Mouse (Mus musculus) spleen, adult 18-20 months (tissue): ENCODE results near the gene Map3k20.
A peak's percentile ranks its signal among the peaks of the same experiment; 100 is the strongest.

Source experiments
- DNase-seq, 2 experiments: peaks; one replicate each; pipeline ENCODE4 v3.0.0; 2022; ENCODE audit warnings: mixed read lengths in 2 of 2

Gene Map3k20

GRCm38 (mm10) chr2:72438941-72439533 lies 153.6 kb downstream of the Map3k20 start:
- DNase-seq, result no peak

DNA sequence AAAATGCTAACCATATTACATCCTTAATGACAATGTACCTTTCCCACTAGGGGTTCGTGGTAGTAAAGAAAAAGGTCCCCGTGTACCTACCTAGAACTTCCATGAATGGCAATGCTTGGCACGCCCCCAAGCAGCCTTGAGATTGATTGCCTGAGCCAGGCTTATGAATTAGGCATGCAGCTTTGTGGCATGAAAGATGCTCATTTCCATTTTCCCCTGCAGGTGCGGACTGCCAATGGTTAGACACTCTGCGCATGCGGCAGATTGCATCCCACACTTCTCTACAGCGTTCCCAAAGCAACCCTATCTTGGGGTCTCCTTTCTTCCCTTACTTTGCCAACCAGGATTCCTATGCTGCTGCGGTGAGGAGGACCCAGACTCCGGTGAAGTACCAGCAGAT lies 155.6 kb downstream of the Map3k20 start:
- no peak for DNase-seq

- DNase-seq, result no peak
Measured at GRCm38 (mm10) chr2:72442825-72443224, 157.4 kb downstream of the Map3k20 start.

DNA sequence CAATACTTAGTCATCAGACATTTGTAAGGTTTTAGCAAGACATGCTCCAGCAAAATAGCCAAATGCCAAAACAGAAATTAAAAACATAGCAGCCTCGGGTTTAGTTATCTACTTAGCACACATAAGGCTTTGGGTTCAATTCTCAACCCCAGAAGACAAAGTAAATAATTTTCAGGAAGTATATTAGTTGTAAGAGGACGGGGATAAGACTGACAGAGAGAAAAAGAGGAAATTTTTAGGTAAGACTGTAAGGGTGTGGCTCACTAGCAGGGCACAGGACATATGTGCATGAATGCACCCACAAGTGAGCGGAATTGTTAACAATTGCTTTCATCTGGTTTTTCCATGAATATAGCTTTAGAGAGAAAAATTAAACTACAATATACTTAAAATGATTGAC lies 158.5 kb downstream of the Map3k20 start:
- no peak for DNase-seq

GRCm38 (mm10) chr2:72446106-72446505 lies 160.7 kb downstream of the Map3k20 start:
- no peak for DNase-seq

- DNase-seq, result no peak
Measured at GRCm38 (mm10) chr2:72446615-72447014, 161.2 kb downstream of the Map3k20 start.

GRCm38 (mm10) chr2:72453563-72453962 lies 168.1 kb downstream of the Map3k20 start:
- no peak for DNase-seq

DNA sequence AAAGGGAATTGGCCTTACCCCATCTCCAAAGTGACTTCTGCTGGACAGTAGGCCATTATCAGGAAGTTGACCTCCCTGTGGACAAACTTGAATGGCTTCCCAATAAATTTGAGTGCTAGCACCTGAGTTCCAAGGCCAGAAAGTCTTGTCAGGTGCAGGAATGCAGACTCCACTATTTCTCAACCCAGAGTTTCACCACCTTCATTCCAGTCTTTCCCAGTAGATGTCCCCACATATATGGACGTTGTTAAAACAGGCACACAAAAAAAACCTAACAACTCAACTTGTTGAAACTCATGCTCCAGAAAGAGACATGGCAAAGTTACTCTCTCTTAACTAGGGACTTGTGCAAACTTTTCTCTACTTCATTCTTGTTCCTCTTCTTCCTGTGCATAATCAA lies 170.8 kb downstream of the Map3k20 start:
- no peak for DNase-seq

DNA sequence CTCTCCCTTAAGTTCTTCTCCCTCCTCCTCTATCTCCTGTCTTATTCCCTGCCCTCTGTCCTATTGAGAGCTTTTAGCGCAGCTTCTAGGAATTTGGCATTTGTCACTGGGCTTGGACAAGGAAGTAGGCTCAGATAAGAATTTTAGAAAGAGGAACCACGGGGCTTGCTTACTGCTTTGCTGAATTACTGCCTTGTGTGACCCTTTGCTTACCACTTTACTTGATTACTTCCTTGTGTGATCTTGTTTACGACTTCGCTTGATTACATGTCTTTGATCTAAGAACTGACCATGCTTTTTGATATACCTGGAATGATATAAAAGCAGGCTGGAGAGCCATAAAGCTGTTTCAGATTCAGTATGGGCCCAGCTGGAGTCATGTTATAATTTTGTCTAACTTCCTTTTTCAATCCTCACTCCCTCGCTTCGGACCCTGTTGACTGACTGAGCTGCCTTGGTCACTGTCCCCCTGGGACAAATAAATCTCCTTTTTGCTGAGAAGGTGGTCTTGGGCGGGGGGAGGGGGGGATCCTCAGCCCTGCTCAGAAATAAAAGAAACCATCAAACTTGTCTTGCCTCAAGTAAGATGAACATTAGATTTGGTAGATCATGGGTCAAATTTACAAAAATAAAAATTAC lies 179.1 kb downstream of the Map3k20 start:
- no peak for DNase-seq

DNA sequence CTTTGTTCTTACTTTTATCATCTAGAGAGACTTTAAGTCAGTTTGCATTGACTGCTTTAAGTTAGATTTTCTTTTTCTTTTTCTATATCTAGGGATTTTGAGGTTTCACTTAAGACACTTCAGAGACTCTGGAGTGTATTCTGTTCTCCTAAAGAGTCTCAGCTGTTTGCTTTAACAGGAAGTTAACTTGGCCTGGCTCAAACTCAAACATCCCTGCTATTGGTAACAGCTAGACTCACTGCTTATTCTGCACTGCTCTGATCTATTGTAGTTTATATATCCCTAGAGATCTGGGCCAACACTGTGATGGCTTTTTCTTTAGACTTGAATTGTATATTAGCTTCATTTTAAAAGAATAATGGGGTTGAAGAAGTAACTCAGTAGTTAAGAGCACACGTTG lies 182.2 kb downstream of the Map3k20 start:
- DNase-seq, result no peak

GRCm38 (mm10) chr2:72471415-72472070 lies 186.1 kb downstream of the Map3k20 start:
- DNase-seq, result no peak

GRCm38 (mm10) chr2:72474531-72475287 lies 189.3 kb downstream of the Map3k20 start:
- DNase-seq, result no peak

- no peak for DNase-seq
Measured at GRCm38 (mm10) chr2:72475423-72475796, 190.0 kb downstream of the Map3k20 start.

- DNase-seq, result peak; percentile 58 to 78
Measured at GRCm38 (mm10) chr2:72475797-72476485, 190.5 kb downstream of the Map3k20 start, which contains the start of gene Cdca7. TSS of gene Cdca7 (plus strand) at chr2:72476159.

- DNase-seq, result peak; percentile 16 to 26
Measured at GRCm38 (mm10) chr2:72476486-72477211, 191.2 kb downstream of the Map3k20 start.

DNA sequence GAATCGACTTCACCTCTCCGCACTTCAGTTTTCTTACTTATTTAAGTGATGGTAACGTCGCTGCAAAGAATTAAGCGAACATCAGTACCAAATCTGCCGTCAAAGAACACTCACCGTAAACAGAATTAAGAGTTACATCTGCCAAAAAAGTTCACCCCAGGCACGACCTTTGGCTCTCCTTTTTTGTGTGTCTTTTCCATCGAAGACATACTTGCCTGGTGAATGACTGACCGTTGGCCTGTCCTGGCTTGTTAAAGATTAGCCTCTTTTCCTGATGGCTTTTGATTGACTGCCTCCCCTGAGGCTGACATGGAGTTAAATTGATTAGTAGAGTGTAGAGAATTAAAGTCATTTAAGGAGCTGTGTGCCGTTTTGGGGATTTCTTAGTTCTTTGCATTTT lies 191.8 kb downstream of the Map3k20 start:
- no peak for DNase-seq

DNA sequence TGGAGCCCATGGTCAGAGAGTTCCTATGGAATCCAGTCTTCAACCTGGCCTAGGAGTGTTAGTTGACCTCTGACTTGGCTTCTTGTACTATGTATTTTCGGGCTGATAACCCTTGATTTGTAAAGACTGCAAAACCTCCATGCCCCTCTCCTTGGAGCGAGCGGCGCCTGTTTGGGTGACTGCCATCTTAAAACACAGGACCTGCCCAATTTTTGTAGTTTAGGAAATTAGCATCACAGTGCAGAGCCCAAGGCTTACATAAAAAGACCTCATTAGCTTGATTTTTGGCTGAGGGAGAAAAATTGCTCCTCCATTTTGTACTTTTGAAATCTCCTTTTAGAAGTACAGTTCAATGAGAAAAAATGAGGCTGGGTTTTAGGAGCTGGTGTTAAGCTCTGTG lies 192.7 kb downstream of the Map3k20 start:
- no peak for DNase-seq

- DNase-seq, result no peak
Measured at GRCm38 (mm10) chr2:72478921-72479320, 193.5 kb downstream of the Map3k20 start.

- DNase-seq, result no peak
Measured at GRCm38 (mm10) chr2:72479818-72480217, 194.4 kb downstream of the Map3k20 start.

DNA sequence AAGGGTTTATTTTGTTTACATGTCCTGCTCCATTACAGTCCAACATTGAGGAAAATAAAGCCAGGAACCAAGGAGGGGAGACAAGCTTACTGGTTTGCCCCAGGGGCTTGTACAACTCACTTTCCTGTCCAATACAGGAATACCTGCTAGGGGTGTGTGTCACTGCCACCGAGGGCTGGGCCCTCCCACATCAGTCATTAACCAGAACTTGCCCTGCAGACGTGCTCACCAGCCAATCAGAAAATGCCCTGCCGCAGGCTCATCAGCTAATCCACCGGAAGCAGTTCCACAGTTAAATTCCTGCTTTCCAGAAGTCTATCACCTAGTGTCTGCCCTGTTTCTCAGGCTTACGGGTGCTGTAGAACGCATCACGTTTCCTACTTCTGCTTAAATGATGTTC lies 206.2 kb downstream of the Map3k20 start:
- DNase-seq, result no peak
